Mouse (Mus musculus): ENCODE measurements around the gene Gyg. TPM values are rescaled to one million over a fixed set of nuclear protein-coding genes. Genes with fewer than 3 reads are reported as not detected.

Gyg gene
- polyA plus RNA-seq, 1 experiment: 24.6 TPM

GRCm38 (mm10) chr3:20143726-20144125 is 11.4 kb downstream of the Gyg start:
- Histone ChIP-seq H3K27ac (ENCODE audit: control insufficient read depth, insufficient read depth, low read length) (no peak overlapping the region), H3K27me3 (ENCODE audit: control insufficient read depth, insufficient read depth, low read length) (no peaks in the 10 kb centered on the region), H3K4me1 (replicated peaks; ENCODE audit: control insufficient read depth, insufficient read depth, low read length) (peaks cover 5% of the 10 kb centered on the region), H3K4me3 (ENCODE audit: control insufficient read depth, insufficient read depth, low read length) (no peak overlapping the region), H3K36me3 (ENCODE audit: control insufficient read depth, insufficient read depth, low read length) (peaks cover 4% of the 10 kb centered on the region; the same call in 1 of the 2 replicates)
- DNase-seq: no peak
- TF ChIP-seq CTCF (IDR thresholded peaks at IDR 0.05; ENCODE audit: borderline replicate concordance, control insufficient read depth, extremely low read depth, insufficient read depth, low read length, poor library complexity) (no peak), POLR2A (IDR thresholded peaks at IDR 0.05; ENCODE audit: control insufficient read depth, extremely low read depth, insufficient read depth, low read length, poor library complexity) (no peak)
- 95% methylated on average over 3 of the region's 3 CpGs for WGBS

GRCm38 (mm10) chr3:20142576-20142975 is 12.5 kb downstream of the Gyg start:
- Histone ChIP-seq H3K36me3 (ENCODE audit: control insufficient read depth, insufficient read depth, low read length) (peaks cover 4% of the 10 kb centered on the region; the same call in 1 of the 2 replicates), H3K4me3 (ENCODE audit: control insufficient read depth, insufficient read depth, low read length) (no peak overlapping the region), H3K4me1 (replicated peaks; ENCODE audit: control insufficient read depth, insufficient read depth, low read length) (peaks cover 5% of the 10 kb centered on the region), H3K27ac (ENCODE audit: control insufficient read depth, insufficient read depth, low read length) (no peak overlapping the region), H3K27me3 (ENCODE audit: control insufficient read depth, insufficient read depth, low read length) (no peaks in the 10 kb centered on the region)
- TF ChIP-seq POLR2A (IDR thresholded peaks at IDR 0.05; ENCODE audit: control insufficient read depth, extremely low read depth, insufficient read depth, low read length, poor library complexity): no peak
- no peak for TF ChIP-seq CTCF (IDR thresholded peaks at IDR 0.05; ENCODE audit: borderline replicate concordance, control insufficient read depth, extremely low read depth, insufficient read depth, low read length, poor library complexity)
- WGBS: 62% methylated on average over 3 of the region's 3 CpGs
- no peak for DNase-seq

- H3K27ac ChIP-seq (ENCODE audit: control insufficient read depth, insufficient read depth, low read length): no peak overlapping the region
- no peak for TF ChIP-seq CTCF (IDR thresholded peaks at IDR 0.05; ENCODE audit: borderline replicate concordance, control insufficient read depth, extremely low read depth, insufficient read depth, low read length, poor library complexity)
- 1% methylated on average over 2 of the region's 2 CpGs for WGBS
- H3K27me3 ChIP-seq (ENCODE audit: control insufficient read depth, insufficient read depth, low read length): no peaks in the 10 kb centered on the region
- peak; percentile 35 for DNase-seq
- peaks cover 5% of the 10 kb centered on the region for H3K4me1 ChIP-seq (replicated peaks; ENCODE audit: control insufficient read depth, insufficient read depth, low read length)
- H3K36me3 ChIP-seq (ENCODE audit: control insufficient read depth, insufficient read depth, low read length): peaks cover 4% of the 10 kb centered on the region; the same call in 1 of the 2 replicates
- H3K4me3 ChIP-seq (ENCODE audit: control insufficient read depth, insufficient read depth, low read length): no peak overlapping the region
These were observed 13.0 kb downstream of the Gyg start for GRCm38 (mm10) chr3:20142101-20142500.

GRCm38 (mm10) chr3:20141679-20142078 is 13.4 kb downstream of the Gyg start:
- no peak overlapping the region for H3K4me3 ChIP-seq (ENCODE audit: control insufficient read depth, insufficient read depth, low read length)
- 96% methylated on average over 1 of the region's 1 CpGs for WGBS
- H3K4me1 ChIP-seq (replicated peaks; ENCODE audit: control insufficient read depth, insufficient read depth, low read length): peaks cover 5% of the 10 kb centered on the region
- peaks cover 4% of the 10 kb centered on the region; the same call in 1 of the 2 replicates for H3K36me3 ChIP-seq (ENCODE audit: control insufficient read depth, insufficient read depth, low read length)
- no peak for DNase-seq
- no peaks in the 10 kb centered on the region for H3K27me3 ChIP-seq (ENCODE audit: control insufficient read depth, insufficient read depth, low read length)
- H3K27ac ChIP-seq (ENCODE audit: control insufficient read depth, insufficient read depth, low read length): no peak overlapping the region
- TF ChIP-seq CTCF (IDR thresholded peaks at IDR 0.05; ENCODE audit: borderline replicate concordance, control insufficient read depth, extremely low read depth, insufficient read depth, low read length, poor library complexity): no peak
- no peak for TF ChIP-seq POLR2A (IDR thresholded peaks at IDR 0.05; ENCODE audit: control insufficient read depth, extremely low read depth, insufficient read depth, low read length, poor library complexity)

GRCm38 (mm10) chr3:20141240-20141639 is 13.9 kb downstream of the Gyg start:
- H3K4me3 ChIP-seq (ENCODE audit: control insufficient read depth, insufficient read depth, low read length): no peak overlapping the region
- no peak for TF ChIP-seq CTCF (IDR thresholded peaks at IDR 0.05; ENCODE audit: borderline replicate concordance, control insufficient read depth, extremely low read depth, insufficient read depth, low read length, poor library complexity)
- TF ChIP-seq POLR2A (IDR thresholded peaks at IDR 0.05; ENCODE audit: control insufficient read depth, extremely low read depth, insufficient read depth, low read length, poor library complexity): no peak
- H3K4me1 ChIP-seq (replicated peaks; ENCODE audit: control insufficient read depth, insufficient read depth, low read length): peaks cover 5% of the 10 kb centered on the region
- no peaks in the 10 kb centered on the region for H3K27me3 ChIP-seq (ENCODE audit: control insufficient read depth, insufficient read depth, low read length)
- H3K27ac ChIP-seq (ENCODE audit: control insufficient read depth, insufficient read depth, low read length): no peak overlapping the region
- DNase-seq: no peak
- H3K36me3 ChIP-seq (ENCODE audit: control insufficient read depth, insufficient read depth, low read length): peaks cover 4% of the 10 kb centered on the region; the same call in 1 of the 2 replicates

GRCm38 (mm10) chr3:20136868-20137581 is 18.1 kb downstream of the Gyg start:
- Histone ChIP-seq H3K4me3 (ENCODE audit: control insufficient read depth, insufficient read depth, low read length) (no peak overlapping the region), H3K36me3 (ENCODE audit: control insufficient read depth, insufficient read depth, low read length) (peaks cover 4% of the 10 kb centered on the region; the same call in 1 of the 2 replicates), H3K27me3 (ENCODE audit: control insufficient read depth, insufficient read depth, low read length) (no peaks in the 10 kb centered on the region), H3K4me1 (replicated peaks; ENCODE audit: control insufficient read depth, insufficient read depth, low read length) (peaks cover 3% of the 10 kb centered on the region), H3K27ac (ENCODE audit: control insufficient read depth, insufficient read depth, low read length) (no peak overlapping the region)
- no peak for DNase-seq
- 62% methylated on average over 9 of the region's 9 CpGs for WGBS
- TF ChIP-seq POLR2A (IDR thresholded peaks at IDR 0.05; ENCODE audit: control insufficient read depth, extremely low read depth, insufficient read depth, low read length, poor library complexity) (no peak), CTCF (IDR thresholded peaks at IDR 0.05; ENCODE audit: borderline replicate concordance, control insufficient read depth, extremely low read depth, insufficient read depth, low read length, poor library complexity) (no peak)

Data from thymus, adult 2 months (tissue).